Mouse (Mus musculus) intestine, postnatal 0 days (tissue): Measurements from ENCODE around the gene Arhgef17. TPM values are rescaled to one million over a fixed set of nuclear protein-coding genes. Genes with fewer than 3 reads are reported as not detected.

Experiments used
- ATAC-seq: fragments of 200-750 bp; cut with Nextera tagmentation; 2 replicates; pipeline ENCODE4 v1.8.0; 2017; ENCODE audit warnings: mild to moderate bottlenecking, moderate TSS enrichment, moderate library complexity
- H3K27ac ChIP-seq: fragments of 300-500 bp; sonication (generic); 2 replicates; pipeline ENCODE4 v1.5.1; 2014; ENCODE audit warnings: mild to moderate bottlenecking, low read depth, low read length, moderate library complexity
- H3K27me3 ChIP-seq: fragments of 300-500 bp; sonication (generic); replicated peaks from 2 replicates; pipeline ENCODE4 v1.6.1; 2014; ENCODE audit warnings: low read length, mixed read lengths; ENCODE audit not compliant: control insufficient read depth, insufficient read depth
- H3K36me3 ChIP-seq: fragments of 300-500 bp; sonication (generic); 2 replicates; pipeline ENCODE4 v1.6.1; 2014; ENCODE audit warnings: mild to moderate bottlenecking, moderate library complexity; ENCODE audit not compliant: control insufficient read depth, insufficient read depth
- H3K4me1 ChIP-seq: fragments of 300-500 bp; sonication (generic); replicated peaks from 2 replicates; pipeline ENCODE4 v1.6.1; 2014; ENCODE audit warnings: antibody characterized with exemption, low read length, mixed read lengths; ENCODE audit not compliant: control insufficient read depth, insufficient read depth
- H3K4me2 ChIP-seq: fragments of 300-500 bp; sonication (generic); replicated peaks from 2 replicates; pipeline ENCODE4 v1.6.1; 2014; ENCODE audit warnings: low read depth, mild to moderate bottlenecking, moderate library complexity
- H3K4me3 ChIP-seq: fragments of 300-500 bp; sonication (generic); 2 replicates; pipeline ENCODE4 v1.5.1; 2014; ENCODE audit warnings: low read depth, low read length
- H3K9ac ChIP-seq: fragments of 300-500 bp; sonication (generic); 2 replicates; pipeline ENCODE4 v1.6.1; 2014; ENCODE audit warnings: mild to moderate bottlenecking, low read depth, low read length
- H3K9me3 ChIP-seq: fragments of 300-500 bp; sonication (generic); 2 replicates; pipeline ENCODE4 v1.6.1; 2016; ENCODE audit warnings: mixed run types; ENCODE audit not compliant: control insufficient read depth
- CTCF ChIP-seq: sonication (generic); IDR thresholded peaks from 2 replicates; pipeline ENCODE4 v1.5.1; 2016; ENCODE audit warnings: low read depth, mild to moderate bottlenecking, control low read depth, antibody characterized with exemption, moderate library complexity
- WGBS: fragments of 180-500 bp; shearing (Covaris S2); extraction: QIAGEN DNeasy Blood & Tissue Kit; methylation state at CpG from one replicate; pipeline ENCODE4 v1.1.7; 2014; 5-methylcytosine and 5-hydroxymethylcytosine counted together
- polyA plus RNA-seq: library from polyadenylated mRNA; unstranded; fragments of >200 nt; fragmentation: Nextera tagmentation; extraction: Ambion mirVana; gene quantifications from 2 replicates; pipeline ENCODE4 v1.2.1, GENCODE M21; 2015

The Arhgef17 gene
- polyA plus RNA-seq, 1 experiment from 2014 or later = 2.5 TPM

DNA sequence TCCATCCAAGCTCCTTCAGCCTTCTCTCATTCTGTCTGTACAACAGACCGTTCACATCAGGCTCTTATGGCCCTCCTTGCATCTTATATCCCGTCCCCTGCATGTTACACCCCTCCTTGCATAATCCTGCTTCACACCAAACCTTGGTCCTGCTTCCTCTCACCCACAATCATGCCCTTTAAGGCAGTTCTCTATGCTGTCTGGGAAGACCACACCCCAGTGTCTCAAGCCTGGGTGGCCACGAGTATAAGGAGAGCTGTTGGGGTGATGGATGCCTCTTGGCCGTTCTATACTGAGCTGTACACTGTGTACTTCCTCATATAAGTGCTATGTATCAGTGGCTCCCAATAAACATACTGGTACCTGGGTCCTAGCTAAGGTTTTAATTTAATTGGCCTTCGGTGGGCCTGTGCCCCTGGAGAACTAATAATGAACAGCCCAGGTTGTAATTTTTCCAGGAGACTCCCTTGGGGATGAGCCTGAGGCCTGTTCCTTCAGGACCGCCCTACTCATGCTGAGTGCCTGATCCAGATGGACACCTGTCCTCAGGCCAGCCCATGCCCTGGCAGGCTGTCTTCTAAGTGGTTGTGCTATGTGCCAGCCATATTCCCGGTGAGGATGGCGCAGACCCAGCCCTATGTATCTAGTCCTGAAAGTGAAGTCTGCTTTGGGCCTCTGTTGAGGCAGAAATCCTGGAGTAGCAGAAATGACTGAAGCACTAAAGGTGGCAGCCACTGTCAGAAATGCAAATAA is 61.9 kb downstream of the Arhgef17 start:
- Histone ChIP-seq H3K27ac (no peak overlapping the region), H3K36me3 (no peaks in the 10 kb centered on the region; the same call in 1 of the 2 replicates), H3K9ac (no peak overlapping the region), H3K4me3 (no peak overlapping the region), H3K9me3 (no peaks in the 10 kb centered on the region), H3K4me1 (no peaks in the 10 kb centered on the region), H3K27me3 (no peaks in the 10 kb centered on the region), H3K4me2 (no peak overlapping the region)
- WGBS = 87% methylated on average over 8 of the region's 8 CpGs
- TF ChIP-seq CTCF = no peak
- no peak for ATAC-seq

DNA sequence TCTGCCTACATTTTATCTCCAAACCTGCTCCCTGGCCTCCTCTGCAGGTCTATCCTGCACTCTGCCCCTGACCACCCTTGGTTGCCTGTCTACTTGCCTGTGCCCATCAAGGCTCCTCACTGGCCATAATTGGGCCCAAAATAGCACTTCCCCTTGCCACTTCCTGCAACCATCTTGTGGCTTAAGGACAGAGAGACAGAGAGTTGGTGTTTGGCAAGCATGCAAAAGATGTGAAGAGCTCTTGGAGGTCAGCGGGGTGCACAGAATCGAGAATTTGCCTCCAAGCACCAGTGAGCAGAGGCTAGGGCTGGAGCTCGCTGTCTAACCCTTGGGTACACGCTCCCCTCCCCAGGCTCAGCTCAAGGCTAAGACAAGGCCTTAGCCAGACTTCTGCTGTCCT is 63.4 kb downstream of the Arhgef17 start:
- Histone ChIP-seq H3K4me2 (no peak overlapping the region), H3K9me3 (no peaks in the 10 kb centered on the region), H3K27me3 (no peaks in the 10 kb centered on the region), H3K4me3 (no peak overlapping the region), H3K4me1 (no peaks in the 10 kb centered on the region), H3K36me3 (no peaks in the 10 kb centered on the region; the same call in 1 of the 2 replicates), H3K9ac (no peak overlapping the region), H3K27ac (no peak overlapping the region)
- whole genome bisulfite sequencing = 72% methylated on average over 4 of the region's 4 CpGs
- no peak for ATAC-seq
- no peak for TF ChIP-seq CTCF

DNA sequence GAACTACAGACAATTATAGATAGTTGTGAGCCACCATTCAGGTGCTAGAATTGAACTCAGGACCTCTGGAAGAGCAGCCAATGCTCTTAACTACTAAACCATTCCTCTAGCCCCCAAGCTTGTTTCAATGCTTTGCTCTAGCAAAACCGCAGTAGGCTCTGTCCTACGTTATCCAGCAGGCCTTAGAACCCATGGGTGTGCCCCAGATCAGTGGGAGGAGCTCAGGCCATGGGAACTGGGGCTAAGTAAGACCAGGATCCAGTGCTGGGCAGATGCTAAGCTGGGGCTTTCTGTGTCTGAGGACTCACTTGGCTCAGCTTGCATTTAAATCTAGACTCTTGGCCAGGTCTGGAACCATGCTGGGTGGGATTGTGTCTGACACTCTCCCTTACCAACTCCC is 64.3 kb downstream of the Arhgef17 start:
- no peaks in the 10 kb centered on the region for H3K9me3 ChIP-seq
- TF ChIP-seq CTCF = no peak
- no peak overlapping the region for H3K9ac ChIP-seq
- H3K4me2 ChIP-seq = no peak overlapping the region
- no peak overlapping the region for H3K4me3 ChIP-seq
- no peak for ATAC-seq
- 48% methylated on average over 2 of the region's 2 CpGs for WGBS
- H3K36me3 ChIP-seq = no peaks in the 10 kb centered on the region
- H3K4me1 ChIP-seq = no peaks in the 10 kb centered on the region
- H3K27ac ChIP-seq = no peak overlapping the region
- no peaks in the 10 kb centered on the region for H3K27me3 ChIP-seq

DNA sequence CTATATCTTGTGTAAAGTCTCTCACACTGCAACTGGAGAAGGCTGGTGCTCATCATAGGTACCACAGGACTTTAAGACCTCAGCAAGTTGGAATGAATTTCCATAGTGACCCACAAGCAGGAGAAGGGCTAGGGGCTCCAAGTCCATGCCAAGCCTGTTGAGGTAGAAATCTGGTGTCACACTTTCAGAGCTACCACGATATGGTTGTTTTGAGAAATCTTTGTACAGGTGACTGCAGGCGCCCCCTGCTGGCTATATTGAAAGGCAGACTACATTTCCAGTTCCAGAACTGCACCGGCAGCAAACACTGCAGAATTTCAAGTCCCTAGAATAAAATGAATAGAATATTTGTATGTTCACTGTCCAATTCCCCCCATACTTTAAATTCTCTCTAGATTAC is 65.2 kb downstream of the Arhgef17 start:
- TF ChIP-seq CTCF = peak; percentile 85
- WGBS = 3% methylated on average over 3 of the region's 3 CpGs
- no peak overlapping the region for H3K27ac ChIP-seq

DNA sequence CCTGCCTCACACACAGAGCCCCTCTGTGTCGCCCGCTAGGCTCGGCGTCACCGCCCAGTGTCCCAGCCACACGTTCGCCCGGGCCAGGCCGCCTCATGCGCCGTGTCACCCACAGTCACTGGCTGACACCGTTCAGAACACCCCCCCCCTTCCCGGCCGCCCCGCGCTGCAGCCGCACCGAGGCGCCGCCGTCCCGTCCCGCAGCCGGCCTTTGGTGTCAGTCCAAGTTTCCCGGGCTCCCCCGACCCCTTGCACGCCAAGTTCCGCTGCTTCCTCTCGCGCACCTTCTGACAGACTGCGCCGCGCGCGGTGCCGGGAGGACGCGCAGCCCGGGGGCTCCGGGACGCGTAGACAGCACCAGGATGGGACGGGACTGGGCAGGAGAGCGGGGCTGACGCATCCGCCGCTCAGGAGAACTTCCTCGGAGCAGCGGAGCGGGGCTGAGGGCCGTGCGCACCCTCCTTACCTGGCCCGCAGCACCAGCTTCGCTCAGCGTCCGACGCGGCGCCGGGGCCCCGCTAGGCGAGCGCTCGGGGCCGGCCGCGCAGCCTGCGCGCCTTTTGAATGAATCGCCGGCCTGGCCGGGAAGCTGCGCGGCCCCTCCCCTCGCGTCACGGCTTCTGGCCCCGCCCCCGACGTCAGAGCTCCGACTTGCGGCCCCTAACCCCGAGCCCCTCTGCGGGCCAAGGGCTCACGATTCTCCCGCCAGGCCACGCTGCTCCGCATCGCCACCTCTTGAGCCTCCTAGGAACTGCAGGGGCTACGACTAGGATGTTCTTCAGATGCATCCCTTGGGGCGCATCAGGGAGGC is 68.9 kb downstream of the Arhgef17 start, which contains the start of gene Relt:
TSS of gene Relt (minus strand) at position 619 of the 811 bp plus-strand sequence.
- no peaks in the 10 kb centered on the region for H3K36me3 ChIP-seq
- WGBS = under 1% methylated on average over 89 of the region's 91 CpGs
- H3K27ac ChIP-seq = no peak within 1 kb of the TSS; the same call in 1 of the 2 replicates
- TF ChIP-seq CTCF = peak; percentile 87
- H3K27me3 ChIP-seq = no peaks in the 10 kb centered on the region
- no peaks in the 10 kb centered on the region for H3K4me1 ChIP-seq
- peak within 1 kb of the TSS; percentile 69 for H3K4me3 ChIP-seq
- ATAC-seq = peak; percentile 89
- H3K9me3 ChIP-seq = no peaks in the 10 kb centered on the region
- H3K9ac ChIP-seq = peak within 1 kb of the TSS; percentile 62
- H3K4me2 ChIP-seq = peak within 1 kb of the TSS; percentile 100

More for the DNA sequence above, 65.2 kb downstream of the Arhgef17 start:
- H3K4me2 ChIP-seq = no peak overlapping the region
- no peak for ATAC-seq
- H3K27me3 ChIP-seq = no peaks in the 10 kb centered on the region
- no peak overlapping the region for H3K9ac ChIP-seq
- H3K36me3 ChIP-seq = no peaks in the 10 kb centered on the region
- H3K9me3 ChIP-seq = no peaks in the 10 kb centered on the region
- no peak overlapping the region for H3K4me3 ChIP-seq
- no peaks in the 10 kb centered on the region for H3K4me1 ChIP-seq

DNA sequence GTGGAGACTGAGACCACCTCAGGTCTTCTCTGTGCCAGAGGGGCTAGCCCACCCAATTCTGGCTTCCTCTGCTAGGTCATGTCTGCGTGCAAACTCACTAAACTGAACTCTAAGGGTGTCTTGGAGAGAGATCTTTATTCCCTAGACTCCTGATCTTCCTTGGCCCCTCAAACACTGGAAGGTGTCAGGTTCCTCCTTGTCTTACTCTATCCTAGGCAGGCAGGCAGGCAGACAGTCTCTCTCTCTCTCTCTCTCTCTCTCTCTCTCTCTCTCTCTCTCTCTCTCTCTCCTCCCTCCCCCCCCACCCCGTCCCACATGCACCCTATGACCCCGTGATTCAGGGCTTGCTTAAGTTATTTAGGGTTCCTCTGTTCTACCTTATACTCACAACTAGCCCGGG is 69.6 kb downstream of the Arhgef17 start:
- ATAC-seq = no peak
- no peaks in the 10 kb centered on the region for H3K9me3 ChIP-seq
- H3K9ac ChIP-seq = peak overlapping the region; percentile 62
- peak overlapping the region; percentile 100 for H3K4me2 ChIP-seq
- TF ChIP-seq CTCF = no peak
- H3K27ac ChIP-seq = no peak overlapping the region
- H3K4me1 ChIP-seq = no peaks in the 10 kb centered on the region
- H3K4me3 ChIP-seq = peak overlapping the region; percentile 69
- WGBS = 10% methylated on average over 4 of the region's 4 CpGs
- H3K27me3 ChIP-seq = no peaks in the 10 kb centered on the region
- H3K36me3 ChIP-seq = no peaks in the 10 kb centered on the region
